Mouse (Mus musculus) heart, postnatal 0 days (tissue): ENCODE measurements around the gene Mxd3.

Experiments
- CTCF ChIP-seq: IDR thresholded peaks from 2 replicates; pipeline ENCODE4 v1.5.1; 2016; ENCODE audit warnings: antibody characterized with exemption, control low read depth, low read depth
- EP300 ChIP-seq: IDR thresholded peaks from 2 replicates; pipeline ENCODE4 v1.6.1; 2016; ENCODE audit warnings: antibody characterized with exemption, low read depth

GRCm38 (mm10) chr13:55325596-55325995 lies 4.0 kb downstream of the Mxd3 start:
- no peak for TF ChIP-seq CTCF
- no peak for TF ChIP-seq EP300
